Mouse (Mus musculus) cerebellum, adult 11 months (tissue): Measurements from ENCODE around the gene Imp4.
A peak's percentile ranks its signal among the peaks of the same experiment; 100 is the strongest.
"Not testable (repeated sequence)": the region's sequence is repeated elsewhere in the genome, so short reads cannot be mapped to it uniquely, and the experiment has no call there.

Experiments
- DNase-seq: peaks from one replicate; pipeline ENCODE4 v3.0.0; 2022

Gene Imp4

DNA sequence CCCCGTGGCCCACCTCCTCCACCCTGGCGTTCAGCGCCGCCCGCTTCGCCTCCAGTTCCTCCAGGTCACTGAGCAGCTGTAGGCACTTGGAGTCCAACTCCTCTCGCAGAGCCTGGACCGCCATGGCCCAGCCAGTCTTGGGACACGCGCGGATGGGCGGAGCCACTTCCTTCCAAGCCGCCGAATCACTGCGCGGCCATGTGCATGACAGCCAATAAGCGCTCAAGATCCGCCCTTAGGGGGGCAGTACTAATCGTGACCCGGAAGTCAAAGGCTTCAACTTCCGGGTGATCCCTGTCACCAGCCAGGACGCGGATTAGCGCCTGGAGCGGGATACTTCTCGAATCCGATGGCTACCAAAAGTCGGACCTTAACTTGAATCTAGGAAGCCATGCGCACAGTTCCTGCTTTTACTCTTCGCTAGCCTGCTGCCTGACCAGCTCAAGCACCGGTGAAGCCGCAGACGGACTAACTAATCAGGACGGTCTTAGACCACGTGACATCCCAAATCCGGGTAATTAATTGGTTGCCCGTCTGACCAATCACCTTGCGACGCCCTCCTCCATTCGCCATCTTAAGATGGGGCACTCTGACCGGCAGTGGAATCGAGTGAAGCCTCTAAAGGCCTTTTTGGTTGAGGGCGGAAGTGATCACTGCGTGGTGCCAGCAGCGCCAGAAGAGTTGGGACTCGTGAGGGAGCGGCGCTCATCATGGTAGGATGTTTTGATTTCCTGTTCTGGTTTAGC is at the start of gene Imp4, which contains the start of gene Ccdc115:
Imp4 (plus strand) TSS at position 637 of the 746 bp plus-strand sequence.
Ccdc115 (minus strand) TSS at position 458 of the 746 bp plus-strand sequence.
- peak; percentile 94 for DNase-seq

DNA sequence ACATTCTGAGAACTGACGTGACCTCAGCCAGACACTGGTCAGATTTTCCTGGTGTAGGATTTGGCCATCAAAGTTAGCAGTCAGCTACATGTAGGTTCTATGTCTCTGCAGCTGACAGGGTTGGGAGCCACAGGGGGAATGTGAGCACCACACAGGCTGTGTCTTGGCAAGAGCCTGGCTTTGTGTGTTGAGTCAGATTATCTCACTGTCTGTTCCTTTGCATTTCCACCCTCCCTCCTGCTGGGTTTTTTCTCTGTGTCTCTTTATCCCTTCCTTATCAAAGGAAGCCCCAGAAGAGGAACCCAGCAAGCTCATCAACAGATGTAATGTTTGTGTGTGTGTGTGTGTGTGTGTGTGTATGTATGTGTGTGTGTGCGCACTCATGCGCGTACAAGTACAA is 43.3 kb upstream of the Imp4 start:
- DNase-seq = no peak

DNA sequence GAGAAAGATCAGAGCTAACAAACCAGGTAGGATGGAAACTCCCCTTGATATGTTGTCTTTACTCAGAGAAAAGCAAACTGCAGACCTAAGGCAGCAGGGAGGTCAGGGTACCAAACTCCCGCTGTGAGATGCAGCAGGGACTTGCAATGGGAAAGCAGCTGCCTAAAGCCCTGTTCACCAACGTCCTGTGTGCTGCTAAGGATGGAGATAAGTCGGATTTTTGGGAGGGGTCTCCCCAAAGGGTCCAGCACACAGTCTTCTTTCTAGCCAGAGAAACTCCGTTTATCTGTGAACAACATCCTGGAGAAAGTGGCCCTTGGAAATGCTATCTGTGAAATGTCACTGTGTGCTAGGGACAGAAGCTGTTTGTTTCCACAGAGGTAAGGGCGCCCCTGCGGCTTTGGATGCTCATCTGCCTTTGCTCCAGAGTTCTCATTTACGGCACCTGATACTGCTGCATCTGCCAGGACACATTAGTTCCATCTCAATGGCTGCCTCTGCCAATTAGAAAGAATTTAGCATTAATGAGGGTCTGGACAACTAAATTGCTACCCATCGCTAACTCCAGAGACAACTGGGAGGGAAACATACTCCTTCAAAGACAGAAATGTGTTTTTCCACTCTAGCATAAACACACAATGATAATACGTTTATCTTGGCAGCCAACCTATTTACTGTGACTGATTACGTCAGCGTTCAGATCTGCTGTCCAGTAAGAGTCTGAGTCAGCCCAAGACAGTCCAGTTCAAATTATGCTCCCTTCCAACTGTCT is 40.3 kb upstream of the Imp4 start:
- DNase-seq = no peak

DNA sequence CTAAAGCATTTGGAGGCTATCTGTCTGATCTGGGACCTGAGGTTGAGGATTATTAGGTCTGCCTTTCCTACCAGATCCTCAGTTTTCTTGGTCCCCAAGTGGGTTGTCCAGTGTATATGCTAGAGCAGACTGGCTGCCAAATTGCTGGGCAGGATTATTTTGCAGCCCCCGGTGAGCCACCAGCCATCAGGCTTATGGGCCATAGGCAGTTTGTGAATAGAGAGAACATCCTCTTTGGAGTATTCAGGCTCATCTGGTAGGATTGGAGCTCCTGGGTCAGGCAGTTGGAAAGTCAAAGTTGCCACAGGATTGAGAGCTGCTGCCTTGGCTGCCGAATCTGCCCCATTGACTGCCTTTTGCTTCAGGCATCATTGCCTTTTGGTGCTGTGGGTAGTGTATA is 11.2 kb upstream of the Imp4 start:
- DNase-seq = no peak

DNA sequence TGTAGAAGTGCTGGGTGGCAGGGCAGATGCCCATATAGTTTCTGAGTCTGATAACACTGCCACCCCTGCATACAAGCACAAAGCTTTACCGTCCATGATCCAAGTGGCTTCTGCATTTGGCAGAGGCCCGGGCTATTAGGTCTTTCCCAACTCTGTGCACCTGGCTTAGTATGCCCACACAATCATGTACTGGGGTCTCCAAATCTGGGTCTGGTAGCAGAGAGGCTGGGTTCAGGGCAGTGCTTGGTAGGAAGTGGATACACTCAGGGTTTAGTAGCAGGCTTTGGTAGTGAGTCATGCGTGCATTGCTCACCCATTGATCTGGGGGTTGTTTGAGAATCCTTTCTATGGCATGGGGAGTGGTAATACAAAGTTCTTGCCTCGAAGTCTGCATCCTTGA is 10.4 kb upstream of the Imp4 start:
- DNase-seq = no peak

DNA sequence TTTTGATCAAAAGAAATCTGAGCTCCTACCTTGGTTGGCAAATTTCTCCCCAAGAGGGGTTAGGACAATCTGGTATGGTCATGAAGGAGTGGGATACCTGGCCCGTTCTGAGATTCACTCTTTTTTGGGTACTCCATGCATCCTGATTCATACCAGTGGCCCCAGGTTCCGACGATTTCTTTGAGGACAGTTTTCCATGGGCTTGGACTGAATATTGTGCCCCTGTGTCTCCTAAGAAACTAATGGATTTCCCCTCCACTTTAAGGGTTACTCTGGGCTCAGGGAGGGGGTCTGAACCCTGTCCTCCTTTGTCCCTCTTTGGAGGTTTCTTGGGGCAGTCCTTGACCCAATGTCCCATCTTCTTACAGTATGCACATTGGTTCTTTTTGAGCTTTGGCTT is 8.7 kb upstream of the Imp4 start:
- DNase-seq = no peak

DNA sequence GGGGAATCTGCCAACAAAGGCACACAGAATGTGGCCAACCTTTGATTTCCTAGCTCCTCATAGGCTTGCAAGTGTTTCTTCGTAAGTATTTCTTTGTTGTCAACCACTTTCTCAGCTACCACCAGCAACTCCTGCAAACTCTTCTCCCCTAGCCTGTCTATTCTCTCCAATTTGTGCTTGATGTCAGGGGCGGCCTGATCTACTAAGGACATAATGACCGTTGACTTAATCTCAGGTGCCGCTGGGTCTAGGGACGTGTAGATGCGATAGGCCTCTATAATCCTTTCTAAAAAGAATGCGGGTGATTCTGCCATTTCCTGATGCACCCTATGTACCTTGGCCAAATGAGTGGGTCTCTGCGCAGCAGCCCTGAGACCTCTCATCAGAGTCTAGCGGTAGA is 8.2 kb upstream of the Imp4 start:
- DNase-seq = no peak

DNA sequence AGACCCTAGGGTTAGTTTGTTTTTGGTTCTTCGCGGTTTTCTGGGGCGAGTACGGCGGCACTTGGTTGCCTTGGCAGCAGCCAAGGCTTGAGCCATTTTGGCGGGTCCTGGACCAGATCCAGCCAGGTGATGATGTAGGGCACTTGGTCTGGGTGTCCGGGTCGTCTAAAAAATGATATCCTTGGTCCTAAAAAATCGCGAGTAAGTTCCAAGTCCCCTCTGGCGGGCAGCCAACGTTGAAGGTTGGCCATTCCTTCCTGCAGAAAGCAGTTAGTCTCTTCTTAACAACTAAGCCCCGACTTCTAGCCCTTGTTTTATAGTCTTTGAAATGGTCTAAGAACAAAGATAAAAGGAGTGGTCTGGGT is 7.3 kb upstream of the Imp4 start:
- peak; percentile 36 for DNase-seq

DNA sequence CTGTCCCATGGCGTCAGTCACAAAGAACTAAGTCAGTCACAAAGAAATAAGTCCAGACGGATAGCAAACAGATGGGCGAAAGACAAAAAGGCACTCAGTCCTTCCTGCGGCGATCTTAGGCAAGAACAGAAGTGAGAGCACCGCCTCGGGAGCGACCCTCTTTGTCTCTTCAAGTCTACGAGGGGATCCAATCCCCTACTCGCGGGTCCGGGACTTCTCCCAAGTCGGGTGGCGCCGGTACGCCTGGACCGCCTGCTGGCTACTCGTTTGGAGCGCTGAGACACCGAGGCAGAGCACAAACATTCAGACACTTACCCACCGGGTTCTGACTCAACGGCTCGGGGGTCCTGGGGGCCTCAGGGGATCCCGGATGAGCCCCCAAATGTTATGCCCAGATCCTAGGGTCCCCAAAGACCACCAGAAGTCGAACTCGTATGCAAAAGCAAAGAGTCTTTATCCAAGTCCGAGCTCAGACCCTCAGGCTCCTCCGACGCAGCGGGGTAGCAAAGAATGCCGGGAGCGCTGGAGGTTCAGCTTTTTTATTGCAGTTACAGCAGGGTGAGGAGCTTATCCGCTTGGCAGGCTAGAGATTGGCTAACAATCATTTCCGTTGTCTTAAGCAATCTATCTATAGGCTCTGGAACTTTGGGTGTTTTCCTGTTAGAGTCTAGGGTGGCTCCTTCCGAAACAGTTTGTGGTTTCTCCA is 6.7 kb upstream of the Imp4 start:
- DNase-seq = peak; percentile 31

DNA sequence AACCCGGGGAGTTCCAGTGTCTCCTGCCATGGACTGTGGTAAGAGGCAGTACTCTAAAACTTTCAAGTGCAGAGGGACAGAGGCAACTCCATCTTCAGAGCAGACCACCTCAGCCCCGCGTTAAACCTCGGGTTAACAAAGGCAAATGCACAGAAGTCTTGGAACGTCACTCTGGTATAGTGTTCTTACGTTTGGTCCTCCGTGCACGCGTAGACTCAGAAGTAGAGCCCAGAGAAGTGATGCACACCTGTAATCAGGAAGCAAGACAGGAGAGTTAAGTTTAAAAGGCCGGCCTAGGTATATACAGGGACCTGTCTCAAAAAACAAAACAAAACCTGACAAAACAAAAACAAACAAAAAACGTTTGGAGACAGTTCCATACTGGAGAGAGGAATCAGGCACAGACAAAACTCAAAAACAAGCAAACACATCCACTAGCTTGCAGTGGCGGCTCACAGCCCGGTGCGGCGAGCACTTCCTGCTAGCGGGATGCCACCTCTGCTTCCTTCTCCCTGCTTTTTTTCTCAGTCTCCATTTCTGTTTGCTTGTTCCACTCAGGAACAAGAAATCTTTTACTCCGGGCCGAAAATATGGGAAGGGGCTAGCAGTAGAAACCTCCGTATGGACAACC is 5.6 kb upstream of the Imp4 start:
- DNase-seq = no peak

DNA sequence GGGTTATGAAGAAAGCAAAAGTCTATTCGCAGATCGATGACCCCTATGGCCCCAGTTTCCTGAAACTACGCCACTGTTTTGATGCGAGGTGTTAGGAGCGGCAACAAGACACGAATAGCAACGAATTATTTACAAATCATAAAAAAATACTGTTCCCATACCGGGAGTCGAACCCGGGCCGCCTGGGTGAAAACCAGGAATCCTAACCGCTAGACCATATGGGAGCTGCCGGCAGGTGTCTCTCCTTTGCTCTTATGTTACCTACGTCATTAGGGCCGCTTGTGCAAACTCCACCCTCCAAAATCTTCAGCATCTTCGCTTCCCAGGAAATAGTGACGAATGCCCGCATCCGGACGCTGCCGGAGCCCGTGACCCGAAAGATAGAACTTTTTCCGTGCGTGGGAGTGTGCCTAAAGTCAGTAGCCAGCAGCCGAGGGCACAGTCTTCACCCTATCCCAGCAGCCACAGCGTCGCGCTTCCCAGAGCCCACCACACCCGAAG is 4.9 kb upstream of the Imp4 start:
- DNase-seq = peak; percentile 93

DNA sequence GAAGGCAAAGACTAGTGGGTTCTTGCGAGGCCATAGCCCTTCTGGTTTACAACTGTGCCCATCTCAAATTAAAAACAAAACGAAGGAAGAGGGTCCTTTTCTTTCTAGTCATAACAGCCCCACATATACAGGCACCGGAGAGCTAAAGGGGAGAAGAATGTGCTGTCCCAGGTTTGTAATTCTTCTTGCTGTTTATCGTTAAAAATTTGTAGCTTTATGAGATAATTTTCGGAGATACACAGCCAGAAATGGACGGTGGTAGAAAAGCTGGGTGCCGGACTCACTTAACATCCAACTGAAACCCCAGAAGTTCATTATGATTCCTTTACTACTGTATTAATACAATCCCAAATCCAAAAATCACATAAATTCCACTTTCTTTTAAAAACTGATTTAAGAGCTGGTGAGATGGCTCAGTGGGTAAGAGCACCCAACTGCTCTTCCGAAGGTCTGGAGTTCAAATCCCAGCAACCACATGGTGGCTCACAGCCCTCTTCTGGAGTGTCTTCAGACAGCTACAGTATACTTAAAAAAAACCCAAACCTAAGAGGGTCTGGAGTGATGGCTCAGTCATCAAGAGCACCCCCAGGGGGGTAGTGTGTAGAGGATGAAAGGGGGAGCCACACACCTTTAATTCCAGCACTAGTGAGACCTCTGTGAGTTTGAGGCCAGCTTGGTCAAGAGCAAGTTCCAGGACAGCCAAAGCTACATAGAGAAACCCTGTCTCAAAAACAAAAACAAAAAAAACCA is 4.1 kb upstream of the Imp4 start:
- no peak for DNase-seq

DNA sequence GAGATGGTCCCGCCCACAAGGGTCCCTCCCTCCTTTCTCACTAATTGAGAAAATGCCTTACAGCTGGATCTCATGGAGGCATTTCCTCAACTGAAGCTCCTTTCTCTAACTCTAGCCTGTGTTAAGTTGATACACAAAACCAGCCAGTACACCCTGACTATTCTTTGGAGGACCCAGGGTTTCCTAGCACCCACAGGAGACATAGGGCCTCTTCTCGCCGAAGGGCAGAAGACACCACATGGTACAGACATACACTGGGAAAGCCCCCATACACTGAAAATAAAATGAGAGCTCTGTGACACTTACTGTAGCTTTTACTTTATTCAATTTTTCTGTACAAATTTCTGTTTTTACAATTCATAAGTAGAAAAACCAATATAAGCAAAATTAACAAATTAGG is 3.3 kb upstream of the Imp4 start:
- DNase-seq = no peak

DNA sequence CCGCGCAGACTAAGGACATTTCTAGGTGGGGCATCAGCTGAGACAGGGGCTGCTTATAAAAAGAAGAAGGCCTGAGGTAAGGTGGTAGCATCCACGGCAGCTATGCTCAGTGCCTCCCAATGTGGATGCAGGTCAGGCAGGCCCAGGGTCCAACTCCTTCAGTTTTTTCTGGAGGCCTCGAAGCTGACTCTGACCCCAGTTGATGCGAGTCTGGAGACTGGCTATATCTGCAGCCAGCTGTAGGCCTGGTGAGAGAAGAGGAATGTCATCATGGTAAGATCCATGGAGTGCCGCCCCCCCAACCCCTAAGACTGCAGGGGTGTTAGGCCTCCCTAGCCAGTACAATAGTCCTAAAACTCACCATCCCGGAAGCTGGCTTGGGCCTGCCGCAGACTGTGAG is 2.3 kb upstream of the Imp4 start:
- not testable (repeated sequence) for DNase-seq

DNA sequence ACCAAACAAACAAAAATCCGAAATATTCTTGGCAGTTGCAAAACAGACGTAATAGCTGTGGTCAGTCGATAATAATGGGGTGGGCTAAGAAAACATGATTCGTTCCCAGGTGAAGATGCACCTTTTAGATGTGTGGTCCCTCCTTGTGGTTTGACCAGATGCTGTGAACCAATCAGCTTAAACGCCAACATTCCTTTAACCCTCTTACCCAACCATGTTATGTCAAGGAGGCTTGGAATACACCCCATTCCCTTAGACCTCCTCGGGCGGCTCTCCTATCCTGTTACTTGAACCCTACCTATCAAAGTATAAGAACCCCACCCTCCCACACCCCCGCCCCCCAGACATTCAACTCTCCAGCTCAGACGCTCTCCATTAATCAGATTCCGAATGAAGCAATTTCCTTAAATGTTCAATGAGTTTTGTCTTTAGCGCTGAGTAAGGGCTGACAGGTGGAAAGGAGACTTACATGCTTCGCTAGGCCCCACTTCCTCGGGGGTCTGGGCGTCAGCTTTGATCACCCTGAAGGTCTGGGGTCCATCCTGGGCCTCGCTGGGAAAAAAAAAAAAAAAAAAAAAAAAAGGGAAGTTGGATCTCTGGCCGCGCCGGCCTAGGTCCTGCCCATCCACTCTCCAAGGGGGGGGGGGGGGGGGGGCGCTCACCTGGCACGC is 1.1 kb upstream of the Imp4 start:
- no peak for DNase-seq

DNA sequence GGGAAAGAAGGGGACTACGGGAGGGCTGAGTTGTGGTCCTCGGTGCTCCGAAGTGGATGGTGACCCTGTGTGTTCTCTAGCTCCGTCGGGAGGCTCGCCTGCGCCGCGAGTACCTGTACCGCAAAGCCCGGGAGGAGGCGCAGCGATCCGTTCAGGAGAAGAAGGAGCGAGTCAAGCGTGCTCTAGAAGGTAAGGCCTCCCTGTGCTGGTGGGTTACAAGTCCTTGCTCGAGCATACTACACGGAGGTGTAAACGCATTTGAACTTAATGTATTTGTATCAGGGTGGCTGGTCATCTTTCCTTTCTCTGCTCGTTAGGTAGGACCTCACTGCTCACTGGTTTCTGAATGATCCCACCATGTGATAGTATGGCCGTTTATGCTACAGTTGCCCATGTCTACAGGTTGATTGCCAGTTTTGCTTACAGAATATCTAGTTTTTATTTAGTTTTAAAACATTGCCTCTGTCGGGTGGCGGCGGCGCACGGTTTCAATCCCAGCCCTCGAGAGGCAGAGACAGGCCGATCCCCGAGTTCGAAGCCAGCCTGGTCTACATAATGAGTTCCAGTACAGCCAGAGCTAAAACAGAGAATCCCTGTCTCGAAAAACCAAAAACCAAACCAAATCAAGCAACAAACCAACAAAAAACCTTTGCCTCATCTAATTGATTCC is 445 bp downstream of the Imp4 start:
- DNase-seq = no peak

DNA sequence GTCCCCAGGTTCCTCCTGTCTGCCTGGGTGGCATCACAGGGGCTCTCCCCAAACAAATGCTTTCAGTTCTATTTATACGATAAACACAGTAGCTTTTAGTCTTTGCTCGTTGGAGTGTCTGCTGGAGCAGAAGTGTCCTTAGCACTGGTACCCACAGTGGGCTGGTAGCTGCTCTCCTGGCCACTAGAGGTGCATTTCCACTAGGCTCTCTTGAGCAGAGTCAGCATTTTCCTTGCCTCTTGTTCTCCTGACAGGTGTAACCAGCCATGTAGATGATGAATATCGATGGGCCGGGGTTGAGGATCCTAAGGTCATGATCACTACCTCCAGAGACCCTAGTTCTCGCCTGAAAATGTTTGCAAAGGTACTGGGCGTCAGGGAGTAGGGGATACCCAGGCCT is 3.5 kb downstream of the Imp4 start:
- no peak for DNase-seq

DNA sequence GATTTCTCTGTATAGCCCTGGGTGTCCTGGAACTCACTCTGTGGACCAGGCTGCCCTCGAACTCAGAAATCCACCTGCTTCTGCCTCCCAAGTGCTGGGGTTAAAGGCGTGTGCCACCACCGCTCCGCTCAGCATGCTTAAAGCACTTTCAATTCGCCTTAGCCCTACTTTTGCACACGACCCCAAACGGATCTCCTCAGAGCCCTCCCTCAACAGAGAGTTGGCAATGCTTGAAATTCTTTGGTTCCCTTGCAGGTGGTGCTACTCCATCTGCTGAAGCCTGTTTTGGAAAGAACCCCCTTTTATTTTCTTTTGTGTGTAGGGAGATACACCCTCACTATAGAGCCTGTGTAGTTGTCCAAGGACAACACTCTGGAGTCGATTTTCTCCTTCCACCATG is 18.8 kb downstream of the Imp4 start:
- DNase-seq = no peak

DNA sequence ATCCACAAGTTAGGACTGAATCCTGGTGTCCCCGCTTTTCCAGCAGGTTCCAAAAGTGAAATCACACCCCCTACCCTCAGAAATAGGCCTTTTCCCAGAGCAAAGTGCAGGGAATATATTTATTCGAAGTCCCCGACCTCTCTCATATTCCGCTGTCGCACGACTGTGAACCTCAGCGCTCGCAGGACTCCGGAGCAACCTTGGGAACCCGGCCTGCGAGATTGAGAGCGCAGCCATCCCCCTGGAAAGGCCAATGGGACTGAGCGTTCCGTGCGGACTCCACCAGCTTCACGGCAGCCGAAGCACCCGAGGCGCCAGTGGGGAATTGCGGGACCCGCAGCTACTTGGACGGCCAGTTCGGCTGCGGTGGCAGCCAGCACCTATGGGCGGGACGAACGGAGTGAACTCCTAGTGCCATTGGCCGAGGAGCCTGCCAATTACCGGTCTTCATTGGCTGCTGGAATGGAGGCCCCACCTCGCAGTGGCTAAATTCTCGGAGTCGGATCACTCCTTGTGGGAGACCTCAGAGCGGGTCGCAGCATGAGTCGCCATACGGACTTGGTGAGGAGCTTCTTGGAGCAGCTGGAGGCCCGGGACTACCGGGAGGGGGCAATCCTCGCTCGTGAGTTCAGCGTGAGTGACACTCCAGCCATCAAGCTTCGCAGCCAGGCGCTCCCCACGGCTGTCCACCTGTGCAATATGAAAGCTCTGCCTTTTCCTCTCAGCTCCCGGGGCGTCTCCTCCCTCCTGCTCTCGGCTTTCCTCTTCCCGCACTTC is 19.8 kb downstream of the Imp4 start, which contains the start of gene Ptpn18:
Ptpn18 (plus strand) TSS at position 479 of the 777 bp plus-strand sequence.
- DNase-seq = peak; percentile 93

DNA sequence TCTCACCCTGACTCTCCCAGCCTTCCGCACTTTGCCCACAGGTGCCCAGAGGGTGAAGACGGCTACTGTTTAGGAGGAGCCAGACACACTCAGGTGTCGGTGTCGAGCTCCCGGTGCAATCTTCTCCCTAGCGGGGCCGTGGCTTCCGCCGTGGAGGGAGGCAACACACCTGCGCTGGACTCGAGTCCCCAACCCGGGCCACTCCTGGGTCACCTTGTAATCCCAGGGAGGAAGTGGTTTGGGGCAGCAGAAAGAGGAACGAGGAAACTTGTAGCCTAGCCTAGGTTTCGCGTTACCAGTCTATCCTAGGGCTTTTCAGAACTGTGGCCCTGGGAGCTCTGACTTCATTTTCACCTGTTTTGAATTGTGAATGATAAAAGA is 20.4 kb downstream of the Imp4 start:
- no peak for DNase-seq
